Mouse (Mus musculus) G1E (cell line): ENCODE data around the gene Phldb3. TPM values are rescaled to one million over a fixed set of nuclear protein-coding genes. Genes with fewer than 3 reads are reported as not detected.
A peak's percentile ranks its signal among the peaks of the same experiment; 100 is the strongest.

Experiments
- ATAC-seq: 2 replicates; pipeline ENCODE4 v1.8.0; 2016; ENCODE audit warnings: mild to moderate bottlenecking; ENCODE audit not compliant: insufficient number of reproducible peaks, poor library complexity, low FRiP score, severe bottlenecking; ENCODE audit errors: extremely low read depth
- DNase-seq: peaks from one replicate; pipeline ENCODE4 v3.0.0; 2012; ENCODE audit warnings: low spot score
- H3K27me3 ChIP-seq: 2 replicates; pipeline ENCODE4 v1.6.1; 2012; ENCODE audit warnings: mild to moderate bottlenecking, low read length, inconsistent platforms; ENCODE audit not compliant: insufficient read depth
- H3K36me3 ChIP-seq: replicated peaks from 2 replicates; pipeline ENCODE3; 2012; ENCODE audit warnings: mild to moderate bottlenecking, inconsistent platforms
- H3K4me1 ChIP-seq: 2 replicates; pipeline ENCODE4 v1.6.1; 2012; ENCODE audit warnings: low read depth, low read length, inconsistent platforms, mixed read lengths; ENCODE audit not compliant: insufficient read depth
- H3K4me3 ChIP-seq: 2 replicates; pipeline ENCODE4 v1.5.1; 2012; ENCODE audit warnings: low read depth, mild to moderate bottlenecking, inconsistent platforms, low read length, moderate library complexity, mixed read lengths
- H3K9me3 ChIP-seq: replicated peaks from 2 replicates; pipeline ENCODE4 v1.6.1; 2012; ENCODE audit warnings: inconsistent platforms
- CTCF ChIP-seq: IDR thresholded peaks from 2 replicates; pipeline ENCODE4 v1.5.1; 2012; ENCODE audit warnings: low read depth, low read length, inconsistent platforms, mixed read lengths
- GATA1 ChIP-seq: IDR thresholded peaks from 2 replicates; pipeline ENCODE4 v1.6.1; 2012; ENCODE audit warnings: borderline replicate concordance, low read length, inconsistent platforms, mixed read lengths
- GATA2 ChIP-seq: IDR thresholded peaks from 2 replicates; pipeline ENCODE4 v1.6.1; 2012; ENCODE audit warnings: low read depth, low read length, inconsistent platforms, borderline replicate concordance
- POLR2AphosphoS5 ChIP-seq: IDR thresholded peaks from 2 replicates; pipeline ENCODE4 v1.6.1; 2012; ENCODE audit warnings: low read depth, low read length, inconsistent platforms; ENCODE audit not compliant: insufficient replicate concordance
- TAL1 ChIP-seq: conservative IDR thresholded peaks from 2 replicates; pipeline ENCODE4 v1.6.1; 2012; ENCODE audit warnings: low read depth, low read length, inconsistent platforms, mixed read lengths
- polyA plus RNA-seq: library from polyadenylated mRNA; stranded (reverse); fragments of >175 nt; gene quantifications from 2 replicates; pipeline ENCODE4 v1.2.3, GENCODE M21; 2012
- total RNA-seq, 2 experiments: library from RNA; stranded (forward) in 1 of 2; stranded (reverse) in 1 of 2; fragments of 200-1000 nt in 1 of 2; fragments of >200 nt in 1 of 2; fragmentation: Nextera tagmentation in 1 of 2; gene quantifications; 2 replicates each; pipeline ENCODE4 v1.2.3; 2014 to 2017

The Phldb3 gene
- total and polyA plus RNA-seq, 3 experiments, result 1.1 to 4.9 (median 2.3) TPM

DNA sequence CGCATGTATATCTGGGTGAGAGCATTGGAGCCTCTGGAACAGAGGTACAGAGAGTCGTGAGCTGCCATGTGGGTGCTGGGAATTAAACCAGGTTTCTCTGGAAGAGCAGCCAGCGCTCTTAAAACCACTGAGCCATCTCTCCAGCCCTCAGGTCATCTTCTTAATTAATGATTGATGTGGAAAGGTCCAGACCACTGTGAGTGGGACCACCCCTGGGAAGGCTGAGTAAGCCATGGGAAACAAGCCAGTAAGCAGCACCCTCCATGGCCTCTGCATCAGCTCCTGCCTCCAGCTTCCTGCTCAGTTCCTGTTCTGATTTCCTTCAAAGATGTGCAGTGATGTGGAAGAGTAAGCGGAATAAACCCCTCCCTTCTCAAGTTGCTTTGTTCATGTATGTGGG, 18.4 kb upstream of the Phldb3 start:
- no peak for ATAC-seq
- Histone ChIP-seq H3K4me3 (no peak overlapping the region; the same call in 1 of the 2 replicates), H3K27me3 (no peaks in the 10 kb centered on the region), H3K9me3 (no peaks in the 10 kb centered on the region), H3K36me3 (peaks cover 8% of the 10 kb centered on the region), H3K4me1 (peaks cover 49% of the 10 kb centered on the region)
- DNase-seq, result no peak
- TF ChIP-seq POLR2AphosphoS5, result no peak
- TF ChIP-seq CTCF, result no peak
- no peak for TF ChIP-seq TAL1
- no peak for TF ChIP-seq GATA1

GRCm38 (mm10) chr7:24592781-24593180, 17.8 kb upstream of the Phldb3 start:
- ATAC-seq (no peak), DNase-seq (no peak)
- Histone ChIP-seq H3K36me3 (peaks cover 8% of the 10 kb centered on the region), H3K4me1 (peaks cover 49% of the 10 kb centered on the region), H3K4me3 (no peak overlapping the region), H3K9me3 (no peaks in the 10 kb centered on the region), H3K27me3 (no peaks in the 10 kb centered on the region)
- TF ChIP-seq GATA2 (no peak), TAL1 (no peak)

GRCm38 (mm10) chr7:24593621-24594308, 16.8 kb upstream of the Phldb3 start:
- H3K9me3 ChIP-seq, result no peaks in the 10 kb centered on the region
- DNase-seq (peak; percentile 86), ATAC-seq (peak; percentile 70)
- H3K27me3 ChIP-seq, result no peaks in the 10 kb centered on the region
- TF ChIP-seq CTCF, result no peak
- TF ChIP-seq GATA2, result no peak
- TF ChIP-seq POLR2AphosphoS5, result no peak
- TF ChIP-seq GATA1, result no peak
- TF ChIP-seq TAL1, result no peak
- peaks cover 49% of the 10 kb centered on the region for H3K4me1 ChIP-seq
- H3K4me3 ChIP-seq, result peak overlapping the region; percentile 76
- H3K36me3 ChIP-seq, result peaks cover 8% of the 10 kb centered on the region

GRCm38 (mm10) chr7:24594309-24594803, 16.2 kb upstream of the Phldb3 start:
- peaks cover 11% of the 10 kb centered on the region for H3K36me3 ChIP-seq
- no peaks in the 10 kb centered on the region for H3K27me3 ChIP-seq
- TF ChIP-seq CTCF, result no peak
- no peaks in the 10 kb centered on the region for H3K9me3 ChIP-seq
- DNase-seq (no peak), ATAC-seq (no peak)
- peak overlapping the region; percentile 76 for H3K4me3 ChIP-seq
- H3K4me1 ChIP-seq, result peaks cover 52% of the 10 kb centered on the region

DNA sequence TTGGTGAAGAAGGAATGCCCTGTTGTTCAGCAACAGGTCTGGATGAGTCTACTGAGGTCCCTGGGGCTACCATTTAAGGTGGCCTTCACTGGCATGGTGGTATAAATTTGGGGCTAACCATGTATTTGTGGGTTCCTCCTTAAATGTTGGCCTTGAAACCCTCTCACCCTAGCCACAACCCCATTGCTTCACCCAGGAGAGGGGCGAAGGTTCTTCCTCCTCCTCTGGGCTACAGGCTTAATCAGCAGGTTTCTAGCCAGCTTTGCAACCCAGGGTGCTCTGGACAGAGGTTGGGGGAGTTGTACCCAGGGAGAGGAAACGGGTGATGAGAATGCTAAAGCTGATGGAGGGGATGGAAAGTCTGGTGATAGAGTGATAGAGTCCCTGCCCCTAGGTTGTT, 15.1 kb upstream of the Phldb3 start:
- no peak overlapping the region for H3K4me3 ChIP-seq
- DNase-seq, result no peak
- H3K27me3 ChIP-seq, result no peaks in the 10 kb centered on the region
- H3K36me3 ChIP-seq, result peaks cover 11% of the 10 kb centered on the region
- H3K9me3 ChIP-seq, result no peaks in the 10 kb centered on the region
- TF ChIP-seq POLR2AphosphoS5, result no peak
- TF ChIP-seq TAL1, result no peak
- no peak for TF ChIP-seq CTCF
- TF ChIP-seq GATA2, result no peak
- no peak for TF ChIP-seq GATA1
- ATAC-seq, result no peak
- H3K4me1 ChIP-seq, result peaks cover 48% of the 10 kb centered on the region

DNA sequence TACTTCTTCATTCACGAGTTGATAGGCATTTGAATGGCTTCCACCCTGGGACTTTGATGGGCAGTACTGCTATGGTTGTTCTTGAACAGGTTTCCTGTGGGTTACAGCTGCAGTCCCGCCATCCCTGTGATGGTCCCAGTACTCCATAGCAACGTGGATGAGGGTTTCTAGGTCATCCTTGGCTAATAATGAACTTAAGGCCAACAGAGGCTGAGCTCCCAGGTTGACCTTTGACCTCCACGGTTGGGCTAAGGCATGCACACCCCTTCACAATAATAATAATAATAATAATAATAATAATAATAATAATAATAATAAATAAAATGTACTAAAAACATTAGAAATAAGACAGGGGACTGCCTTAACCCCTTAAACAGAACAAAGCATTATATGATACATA, 12.4 kb upstream of the Phldb3 start:
- DNase-seq, result no peak
- H3K9me3 ChIP-seq, result no peaks in the 10 kb centered on the region
- ATAC-seq, result no peak
- H3K36me3 ChIP-seq, result peaks cover 11% of the 10 kb centered on the region
- no peak overlapping the region for H3K4me3 ChIP-seq
- TF ChIP-seq CTCF (no peak), TAL1 (no peak), POLR2AphosphoS5 (no peak), GATA2 (no peak), GATA1 (no peak)
- no peaks in the 10 kb centered on the region for H3K27me3 ChIP-seq
- peaks cover 22% of the 10 kb centered on the region for H3K4me1 ChIP-seq
